Mouse (Mus musculus): ENCODE measurements around the gene Gramd1c. TPM values are rescaled to one million over a fixed set of nuclear protein-coding genes. Genes with fewer than 3 reads are reported as not detected.

Gramd1c gene
- total RNA-seq, 2 experiments from 2014 or later: 2.8 to 3.0 TPM

DNA sequence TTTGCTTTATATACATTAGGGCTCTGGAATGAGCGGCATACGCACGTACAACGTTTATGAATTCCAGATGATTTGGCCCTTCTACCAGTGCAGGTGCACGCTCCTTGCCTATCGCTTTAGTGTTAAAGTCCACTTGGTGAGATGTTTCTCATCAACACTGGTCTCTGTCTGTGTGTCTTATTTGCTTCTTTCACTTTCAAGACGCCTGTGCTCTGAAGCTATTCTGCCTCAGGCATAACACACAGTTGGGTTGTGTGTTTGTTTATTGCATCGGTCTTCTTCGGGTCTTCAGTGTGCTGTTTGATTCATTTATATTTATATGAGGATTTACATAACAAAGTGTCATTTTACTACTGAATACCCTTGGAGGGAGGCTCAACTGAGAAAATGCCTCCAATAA is 36.3 kb downstream of the Gramd1c start:
- intact Hi-C loops (cut with DNase I): no loop called here
- DNase-seq (ENCODE audit: low spot score in 2 of 2): no peak

- intact Hi-C loops (cut with DNase I): no loop called here
- no peak for DNase-seq (ENCODE audit: low spot score in 2 of 2)
Measured at GRCm38 (mm10) chr16:44026210-44026609, 36.9 kb downstream of the Gramd1c start.

- intact Hi-C loops (cut with DNase I): no loop called here
- no peak for DNase-seq (ENCODE audit: low spot score in 2 of 2)
Measured at GRCm38 (mm10) chr16:44018986-44019548, 44.1 kb downstream of the Gramd1c start.

DNA sequence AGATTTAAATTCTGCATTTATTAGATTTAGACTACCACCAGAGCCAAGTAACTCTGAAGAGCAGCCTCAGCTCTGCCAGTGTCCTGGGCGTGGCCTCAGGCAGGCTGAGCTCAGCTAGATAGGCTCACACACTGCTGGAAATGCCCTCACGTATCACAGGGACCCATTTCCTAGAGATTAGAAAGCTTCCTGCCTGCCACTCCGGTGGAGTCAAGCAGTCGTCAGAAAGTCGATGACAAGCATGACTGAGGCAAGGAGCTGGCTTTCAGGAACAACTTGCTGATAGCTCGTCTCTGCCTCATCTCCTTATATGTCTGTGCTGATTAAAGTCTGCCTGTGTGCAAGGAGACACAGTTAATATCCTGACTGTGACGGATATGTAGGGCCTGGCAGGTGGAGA is 44.8 kb downstream of the Gramd1c start:
- DNase-seq (ENCODE audit: low spot score in 2 of 2): no peak
- intact Hi-C loops (cut with DNase I): no loop called here

GRCm38 (mm10) chr16:44017707-44018106 is 45.4 kb downstream of the Gramd1c start:
- DNase-seq (ENCODE audit: low spot score in 2 of 2): no peak
- intact Hi-C loops (cut with DNase I): no loop called here

- intact Hi-C loops (cut with DNase I): no loop called here
- no peak for DNase-seq (ENCODE audit: low spot score in 2 of 2)
Measured at GRCm38 (mm10) chr16:44016164-44016563, 47.0 kb downstream of the Gramd1c start.

GRCm38 (mm10) chr16:44015416-44016158 is 47.6 kb downstream of the Gramd1c start:
- intact Hi-C loops (cut with DNase I): no loop called here
- no peak for DNase-seq (ENCODE audit: low spot score in 2 of 2)

- no peak for DNase-seq (ENCODE audit: low spot score in 2 of 2)
- intact Hi-C loops (cut with DNase I): no loop called here
Measured at GRCm38 (mm10) chr16:44011010-44011409, 52.1 kb downstream of the Gramd1c start.

- intact Hi-C loops (cut with DNase I): no loop called here
- no peak for DNase-seq (ENCODE audit: low spot score in 2 of 2)
Measured at GRCm38 (mm10) chr16:44002086-44002485, 61.1 kb downstream of the Gramd1c start.

DNA sequence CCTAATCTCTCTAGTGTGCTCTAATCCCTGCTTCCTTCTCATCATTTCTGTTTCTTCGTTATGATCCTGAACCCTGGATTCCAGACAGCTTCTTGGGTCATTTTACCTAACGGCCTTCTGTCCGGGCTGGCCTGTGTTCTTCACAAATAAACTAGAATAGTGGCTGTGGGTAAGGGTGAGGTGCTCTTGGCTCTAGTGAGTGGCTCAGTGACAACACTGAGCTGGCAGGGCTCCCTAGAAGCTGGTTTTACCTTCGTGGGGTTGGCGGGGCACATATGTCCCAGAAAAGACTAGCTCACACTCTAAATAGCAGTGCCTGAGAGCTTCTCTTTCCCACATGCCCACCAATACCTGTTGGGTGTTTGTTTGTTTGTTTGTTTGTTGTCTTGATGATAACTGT is 63.6 kb downstream of the Gramd1c start:
- intact Hi-C loops (cut with DNase I): no loop called here
- no peak for DNase-seq (ENCODE audit: low spot score in 2 of 2)

GRCm38 (mm10) chr16:43999111-43999510 is 64.0 kb downstream of the Gramd1c start:
- DNase-seq (ENCODE audit: low spot score in 2 of 2): no peak
- intact Hi-C loops (cut with DNase I): no loop called here

- intact Hi-C loops (cut with DNase I): no loop called here
- no peak for DNase-seq (ENCODE audit: low spot score in 2 of 2)
Measured at GRCm38 (mm10) chr16:43994623-43995022, 68.5 kb downstream of the Gramd1c start.

GRCm38 (mm10) chr16:43986299-43986698 is 76.8 kb downstream of the Gramd1c start:
- intact Hi-C loops (cut with DNase I): no loop called here
- no peak for DNase-seq (ENCODE audit: low spot score in 2 of 2)

DNA sequence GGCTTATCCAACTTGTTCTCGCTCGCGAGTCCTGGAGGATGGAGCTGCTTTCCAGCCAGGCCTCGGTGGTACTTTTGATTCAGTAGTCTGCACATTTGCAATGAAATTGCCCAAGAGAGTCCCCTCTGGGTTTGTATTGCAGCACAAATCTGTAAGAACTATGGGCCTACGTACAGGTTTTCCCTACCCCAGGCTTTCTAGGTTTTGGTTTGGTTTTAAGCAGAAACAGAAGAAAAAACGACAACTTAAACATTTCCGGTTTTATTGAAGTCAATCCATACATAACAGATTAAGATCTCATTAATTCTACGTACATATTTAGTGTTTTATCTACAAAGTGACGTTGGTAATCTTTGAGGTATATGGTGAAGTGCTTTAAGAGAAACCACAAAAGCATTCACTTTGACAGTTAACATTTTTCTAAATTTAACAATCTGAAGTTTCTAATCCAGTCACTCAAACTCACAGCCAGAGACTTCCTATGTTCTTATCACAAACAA is 83.0 kb downstream of the Gramd1c start:
- intact Hi-C loops (cut with DNase I): no loop called here
- DNase-seq (ENCODE audit: low spot score in 2 of 2): no peak

GRCm38 (mm10) chr16:43979328-43980109 is 83.6 kb downstream of the Gramd1c start, which contains the start of gene Zdhhc23:
Gene Zdhhc23 (minus strand): TSS chr16:43979791.
- DNase-seq (ENCODE audit: low spot score in 2 of 2): no peak
- intact Hi-C loops (cut with DNase I): no loop called here

DNA sequence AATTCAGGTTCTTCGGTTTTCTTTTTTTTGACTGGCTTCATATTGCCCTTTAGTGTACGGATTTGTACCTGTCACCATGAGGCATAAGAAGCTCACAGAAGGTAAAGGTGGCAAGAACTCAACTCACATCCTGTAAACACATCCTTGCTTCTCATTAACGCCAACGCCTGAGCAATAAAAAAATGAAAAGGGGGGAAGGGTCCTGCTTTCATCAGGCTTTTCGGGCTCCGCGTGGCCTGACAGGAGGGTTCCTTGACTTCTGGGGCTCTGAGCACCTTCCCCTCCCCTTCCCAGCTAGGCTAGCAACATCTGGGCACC is 84.2 kb downstream of the Gramd1c start:
- intact Hi-C loops (cut with DNase I): no loop called here
- DNase-seq (ENCODE audit: low spot score in 2 of 2): peak in 1 of 2 experiments; percentile 18

- intact Hi-C loops (cut with DNase I): loop anchor here (5.0 kb wide), 1 partner anchor 84 kb away; no protein-coding TSS in a partner anchor
- no peak for DNase-seq (ENCODE audit: low spot score in 2 of 2)
Measured at GRCm38 (mm10) chr16:43973606-43974220, 89.4 kb downstream of the Gramd1c start.

DNA sequence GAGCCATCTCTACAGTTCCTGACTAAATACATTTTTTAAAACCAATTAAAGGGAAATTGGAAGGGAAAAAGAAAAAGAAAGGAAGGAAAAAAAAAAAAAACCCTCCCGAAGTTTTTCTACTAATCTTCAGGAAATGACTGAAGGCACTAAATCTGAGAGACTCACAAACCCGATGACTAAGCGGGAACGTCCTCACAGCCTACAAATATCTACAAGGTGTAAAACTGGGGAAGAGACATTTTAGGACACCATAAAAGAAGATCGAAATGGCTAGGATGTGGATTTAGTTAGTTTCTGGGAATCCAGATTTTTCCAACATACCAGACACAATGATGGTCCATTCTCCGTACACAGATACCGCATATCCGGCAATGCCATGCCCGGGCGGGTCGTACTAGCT is 90.0 kb downstream of the Gramd1c start:
- DNase-seq (ENCODE audit: low spot score in 2 of 2): no peak
- intact Hi-C loops (cut with DNase I): loop anchor here (5.0 kb wide), 1 partner anchor 84 kb away; no protein-coding TSS in a partner anchor

- intact Hi-C loops (cut with DNase I): loop anchor here (5.0 kb wide), 1 partner anchor 85 kb away; no protein-coding TSS in a partner anchor
- DNase-seq (ENCODE audit: low spot score in 2 of 2): no peak
Measured at GRCm38 (mm10) chr16:43972391-43972790, 90.8 kb downstream of the Gramd1c start.

DNA sequence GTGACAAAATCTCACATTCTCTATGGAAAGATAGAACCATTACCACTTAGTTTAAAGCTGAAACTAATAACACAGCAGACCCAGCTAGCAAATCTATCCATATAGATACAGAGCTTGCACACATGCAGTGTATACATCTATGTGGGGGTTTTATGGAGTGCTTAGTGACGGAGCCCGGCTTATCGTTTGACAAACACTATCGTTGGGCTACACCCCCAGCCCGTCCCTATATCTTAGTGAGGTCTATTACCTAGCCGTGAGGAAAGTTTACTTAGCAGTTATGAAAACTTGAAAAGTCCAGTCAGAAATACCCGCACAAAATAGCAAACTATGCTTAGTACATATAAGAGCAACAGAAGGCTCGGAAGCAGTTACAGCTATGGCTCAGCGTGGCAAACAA is 91.4 kb downstream of the Gramd1c start:
- intact Hi-C loops (cut with DNase I): loop anchor here (5.0 kb wide), 1 partner anchor 86 kb away; no protein-coding TSS in a partner anchor
- no peak for DNase-seq (ENCODE audit: low spot score in 2 of 2)

Measured in left cerebral cortex, postnatal 14 days (tissue).